Mouse (Mus musculus) liver (tissue): ENCODE results near the gene Rbbp9.
"Not testable (repeated sequence)": the region's sequence is repeated elsewhere in the genome, so short reads cannot be mapped to it uniquely, and the experiment has no call there.

Source experiments
- DNase-seq: peaks from one replicate; pipeline ENCODE4 v3.0.0-alpha.2; 2020; ENCODE audit warnings: mixed read lengths

Gene Rbbp9

GRCm38 (mm10) chr2:144550529-144550928, at the start of gene Rbbp9:
Gene Rbbp9 (minus strand): TSS chr2:144550869.
- DNase-seq, result peak; percentile 60

GRCm38 (mm10) chr2:144599831-144600687, 49.4 kb upstream of the Rbbp9 start, which contains the start of gene Dtd1:
Gene Dtd1 (plus strand): TSS chr2:144599897.
- DNase-seq, result peak; percentile 94

DNA sequence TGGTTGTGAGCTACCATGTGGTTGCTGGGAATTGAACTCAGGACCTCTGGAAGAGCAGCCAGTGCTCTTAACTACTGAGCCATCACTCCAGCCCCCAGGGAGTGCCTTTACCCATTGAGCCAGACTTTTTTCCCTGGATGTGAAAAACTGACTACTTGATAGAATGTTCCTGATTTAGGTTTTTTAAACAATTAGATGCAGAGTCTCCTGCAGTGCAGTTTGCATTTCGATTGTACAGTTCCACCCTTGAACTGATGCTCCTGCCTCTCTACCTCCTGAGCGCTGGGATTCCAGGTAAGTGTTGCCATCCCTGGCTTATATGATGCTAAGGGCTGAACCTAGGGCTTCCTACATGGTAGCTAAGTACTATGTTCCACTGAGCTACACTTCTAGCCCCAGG, 47.3 kb upstream of the Rbbp9 start:
- DNase-seq, result no peak

DNA sequence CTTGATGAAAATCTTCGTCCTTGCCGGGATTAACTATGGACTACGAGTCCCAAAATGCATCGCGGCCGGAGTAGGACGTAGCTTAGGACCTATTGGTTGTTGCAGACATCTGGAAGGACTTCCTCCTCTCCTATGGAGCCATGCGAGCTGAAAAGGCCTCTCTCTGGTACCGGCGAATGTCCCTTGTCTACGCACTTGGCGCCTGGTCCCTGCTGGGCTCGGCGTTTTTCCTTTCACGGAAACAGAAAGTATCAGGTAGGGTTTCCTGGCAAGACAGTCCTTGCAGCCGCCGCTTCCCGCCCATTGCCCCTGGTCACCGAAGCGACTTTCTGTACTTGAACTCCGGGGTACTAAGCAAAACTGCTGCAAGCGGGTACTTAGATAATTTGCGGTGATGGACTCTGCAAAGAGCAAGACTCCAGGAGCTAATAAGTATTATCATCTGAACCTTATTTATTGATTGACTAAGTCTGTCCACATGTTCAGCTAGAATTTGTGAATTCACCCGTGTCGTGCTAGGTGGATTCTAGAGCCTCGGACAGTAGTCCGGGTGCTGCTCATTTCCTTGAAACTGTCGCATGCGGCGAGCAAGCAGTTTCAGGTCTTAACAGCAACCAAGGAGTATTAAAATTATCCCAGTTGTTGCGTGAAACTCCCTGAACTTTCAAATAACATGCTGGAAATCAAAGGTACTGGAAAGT, 43.4 kb upstream of the Rbbp9 start, which contains the start of gene Smim26:
Gene Smim26, plus strand, starts transcription at position 104 of the 701 bp plus-strand sequence.
- peak; percentile 81 for DNase-seq

GRCm38 (mm10) chr2:144593036-144593435, 42.4 kb upstream of the Rbbp9 start:
- not testable (repeated sequence) for DNase-seq

- no peak for DNase-seq
Measured at GRCm38 (mm10) chr2:144588723-144589122, 38.1 kb upstream of the Rbbp9 start.

- peak; percentile 95 for DNase-seq
Measured at GRCm38 (mm10) chr2:144555820-144556552, 5.3 kb upstream of the Rbbp9 start, which contains the start of gene Sec23b. Gene Sec23b (plus strand): TSS chr2:144556229.

DNA sequence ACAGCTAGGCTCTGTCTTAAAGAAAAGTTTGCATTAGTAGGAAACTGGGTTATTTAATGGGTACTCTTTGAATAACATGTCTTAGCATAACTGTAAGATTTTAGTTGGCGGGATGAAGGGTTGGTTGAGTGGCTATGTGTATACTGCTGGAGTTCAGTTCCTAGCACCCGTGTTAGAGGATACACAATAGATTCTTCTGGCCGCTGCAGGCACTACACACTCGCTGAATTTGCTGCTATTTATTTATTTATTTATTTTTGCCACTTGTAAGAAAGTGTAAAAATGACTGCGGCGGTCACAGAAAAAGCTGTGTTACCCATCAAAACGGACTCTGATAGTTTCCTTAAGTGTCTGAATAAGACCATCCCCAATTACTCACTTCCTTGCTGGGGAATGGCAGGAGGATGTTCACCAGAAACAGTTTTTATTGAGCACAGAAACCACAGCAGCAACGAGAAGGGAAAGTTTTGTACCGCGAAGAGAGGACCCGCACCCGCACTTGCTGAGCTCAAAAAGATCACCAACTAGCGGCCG, 4.7 kb upstream of the Rbbp9 start:
- DNase-seq, result peak; percentile 7

- no peak for DNase-seq
Measured at GRCm38 (mm10) chr2:144553905-144554304, 3.2 kb upstream of the Rbbp9 start.

DNA sequence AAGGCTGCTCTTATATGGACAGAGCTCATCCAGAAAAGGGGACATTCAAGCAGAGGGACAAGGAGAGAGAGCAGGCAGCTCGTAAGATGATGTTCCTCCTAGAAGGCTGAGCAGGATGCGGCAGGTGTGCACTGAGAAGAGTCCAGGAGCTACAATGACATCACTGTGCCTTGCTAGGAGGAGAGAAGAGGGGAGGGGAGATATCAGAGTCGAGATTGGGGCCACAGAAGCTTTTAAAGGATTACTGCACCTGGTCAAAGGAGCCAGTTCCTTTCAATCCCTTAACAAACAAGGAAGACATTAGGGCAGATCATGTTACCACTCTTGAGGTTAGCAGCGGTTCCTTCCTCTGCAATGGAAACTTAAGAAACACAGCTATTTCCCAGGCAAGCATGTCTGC, 3.1 kb downstream of the Rbbp9 start:
- no peak for DNase-seq

- no peak for DNase-seq
Measured at GRCm38 (mm10) chr2:144545481-144545880, 5.2 kb downstream of the Rbbp9 start.

GRCm38 (mm10) chr2:144545061-144545460, 5.6 kb downstream of the Rbbp9 start:
- no peak for DNase-seq

GRCm38 (mm10) chr2:144544630-144545029, 6.0 kb downstream of the Rbbp9 start:
- no peak for DNase-seq

DNA sequence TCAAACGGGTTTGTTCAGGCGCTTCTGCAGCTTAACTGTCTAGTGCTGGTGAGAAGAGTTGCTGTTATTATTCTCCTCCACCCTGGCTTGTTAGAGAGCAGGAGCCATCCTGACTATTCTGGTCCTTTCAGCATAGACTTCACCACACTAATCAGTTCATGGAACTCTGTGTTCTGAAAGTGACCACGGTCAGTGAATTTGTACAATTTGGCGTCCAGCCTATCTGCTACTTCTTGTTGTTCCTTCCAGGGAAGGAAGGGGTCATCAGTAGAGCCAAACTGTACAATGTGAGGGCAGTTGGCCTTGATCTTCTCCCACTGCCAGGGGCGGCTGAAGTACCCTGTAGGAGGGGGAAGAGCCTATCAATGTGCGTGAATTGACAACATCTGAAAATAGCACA, 7.0 kb downstream of the Rbbp9 start:
- DNase-seq, result no peak

GRCm38 (mm10) chr2:144541246-144541645, 9.4 kb downstream of the Rbbp9 start:
- no peak for DNase-seq

- DNase-seq, result no peak
Measured at GRCm38 (mm10) chr2:144537123-144537522, 13.5 kb downstream of the Rbbp9 start.

DNA sequence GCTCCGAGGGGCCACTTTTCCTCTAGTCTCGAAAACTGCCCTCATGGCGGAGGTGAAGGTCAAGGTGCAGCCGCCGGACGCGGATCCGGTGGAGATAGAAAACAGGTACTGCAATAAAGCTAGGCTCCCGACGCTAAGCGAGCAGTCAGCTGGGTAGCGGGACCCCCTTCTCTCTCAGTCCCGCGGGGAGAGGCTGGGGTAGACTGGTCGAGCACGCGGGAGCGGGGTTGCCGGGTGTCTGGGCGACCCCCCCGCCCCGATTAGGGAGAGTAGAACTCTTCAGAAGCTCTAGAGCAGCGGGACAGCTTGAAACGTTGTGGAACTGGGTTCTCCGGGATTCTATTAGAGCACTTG, 22.9 kb downstream of the Rbbp9 start:
- no peak for DNase-seq

DNA sequence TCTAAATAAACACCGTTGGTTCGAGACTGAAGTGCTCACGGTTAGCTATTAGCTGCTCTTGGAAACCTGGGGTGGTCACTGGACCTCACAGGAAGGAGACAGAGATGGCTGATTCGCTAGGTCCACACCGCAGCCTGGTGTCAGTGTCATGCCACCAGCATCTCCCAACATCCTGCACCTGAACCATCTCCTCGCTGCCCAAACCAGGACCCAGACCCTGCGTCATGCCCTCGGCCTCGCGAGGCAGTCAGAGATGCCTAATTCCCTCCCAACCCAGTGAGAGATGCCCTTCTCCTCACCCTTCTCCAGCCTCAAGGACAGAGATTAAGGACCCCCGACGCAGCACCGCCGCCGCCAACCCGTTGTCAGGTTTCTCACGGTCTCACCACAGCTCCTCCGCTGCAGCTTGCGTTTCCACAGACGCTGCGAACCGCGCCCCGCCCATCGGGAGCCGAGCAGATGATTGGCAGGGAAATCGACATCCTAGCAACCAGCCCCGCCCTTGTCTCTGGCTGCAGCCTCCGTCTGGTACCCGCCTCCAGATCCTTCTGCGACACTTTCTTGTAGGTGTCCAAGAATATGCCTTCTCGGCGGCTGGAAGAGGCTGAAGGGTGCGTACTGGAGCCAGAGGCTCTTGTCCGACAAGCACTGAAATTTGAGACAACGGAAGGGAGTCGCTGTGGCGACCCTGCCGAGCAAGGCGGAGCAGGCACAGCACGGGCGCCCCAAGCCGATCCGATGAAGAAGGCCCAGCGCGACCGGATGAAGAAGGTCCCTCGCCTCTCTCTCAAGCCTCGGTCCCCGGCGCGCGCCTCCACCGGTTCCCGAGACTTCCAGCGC, 23.5 kb downstream of the Rbbp9 start, which contains the start of the genes Dzank1 and Polr3f:
Gene Dzank1, minus strand, starts transcription at position 434 of the 840 bp plus-strand sequence.
Gene Polr3f, plus strand, starts transcription at position 738 of the 840 bp plus-strand sequence.
- DNase-seq, result peak; percentile 95

DNA sequence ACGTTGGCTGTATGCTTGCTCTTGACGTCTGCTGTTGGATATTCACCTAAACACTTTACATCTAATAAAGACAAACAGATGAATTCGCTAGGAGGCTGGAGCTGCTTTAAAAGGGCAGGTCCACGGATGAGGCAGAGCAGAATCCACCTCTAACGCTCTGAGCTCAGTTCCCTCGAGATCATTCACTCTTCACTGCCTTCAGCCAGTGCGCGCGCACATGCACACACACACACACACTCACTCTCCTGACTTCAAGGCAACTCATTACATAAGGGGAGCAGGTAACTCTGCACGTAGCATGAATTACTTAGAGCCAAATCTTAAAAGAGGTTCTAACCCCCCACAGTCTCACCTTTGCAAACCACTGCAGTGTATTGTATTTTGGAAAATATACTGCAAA, 24.8 kb downstream of the Rbbp9 start:
- no peak for DNase-seq

GRCm38 (mm10) chr2:144519772-144520171, 30.9 kb downstream of the Rbbp9 start:
- no peak for DNase-seq

DNA sequence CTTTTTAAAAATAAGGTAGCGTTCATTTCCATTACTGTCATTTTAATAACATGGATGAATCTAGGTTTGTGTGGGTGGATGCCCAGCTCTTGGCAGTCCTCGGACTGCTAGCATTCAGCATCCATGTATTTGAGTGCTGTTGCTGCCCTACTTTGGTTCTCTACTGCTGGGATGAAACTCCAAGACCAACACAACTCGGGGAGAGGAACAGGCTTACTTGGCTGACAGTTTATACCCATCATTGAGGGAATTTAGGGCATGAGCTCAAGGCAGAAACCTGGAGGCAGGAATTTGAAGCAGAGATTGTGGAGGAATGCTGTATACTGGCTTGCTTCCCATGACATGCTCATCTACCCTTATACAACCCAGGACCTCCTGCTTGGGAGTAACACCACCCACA, 36.0 kb downstream of the Rbbp9 start:
- no peak for DNase-seq

- DNase-seq, result no peak
Measured at GRCm38 (mm10) chr2:144502134-144502533, 48.5 kb downstream of the Rbbp9 start.
